Mouse (Mus musculus) embryonic fibroblast, embryonic 13.5 days (primary cell): ENCODE data around the gene Ear1.
"Not testable (repeated sequence)": the region's sequence is repeated elsewhere in the genome, so short reads cannot be mapped to it uniquely, and the experiment has no call there.

Experiments
- CTCF ChIP-seq: IDR thresholded peaks from 2 replicates; pipeline ENCODE4 v1.5.1; 2011; ENCODE audit warnings: mild to moderate bottlenecking, control low read depth, low read length, moderate library complexity, borderline replicate concordance; ENCODE audit not compliant: insufficient read depth
- POLR2A ChIP-seq: IDR thresholded peaks from 2 replicates; pipeline ENCODE4 v1.6.1; 2011; ENCODE audit warnings: low read depth, mild to moderate bottlenecking, control low read depth, low read length, moderate library complexity

DNA sequence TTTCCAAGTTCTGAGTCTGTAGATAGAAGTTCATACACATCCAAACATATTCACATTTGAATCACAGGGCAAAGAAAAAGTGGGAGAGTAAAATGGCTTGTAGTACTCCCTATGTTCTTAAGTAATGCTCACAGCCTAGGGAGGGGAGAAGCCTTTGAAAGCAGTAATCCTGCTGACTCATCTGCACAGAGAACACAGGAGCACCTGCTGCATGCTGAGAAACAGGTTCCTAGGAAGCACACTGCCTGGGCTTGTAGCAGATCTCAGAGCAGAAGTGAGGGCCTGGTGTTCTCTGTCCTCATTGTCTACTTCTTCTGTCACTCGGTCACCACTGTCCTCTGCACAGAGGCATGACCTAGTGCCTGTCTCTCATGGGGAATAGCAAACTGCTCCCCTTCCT lies 34.3 kb downstream of the Ear1 start:
- not testable (repeated sequence) for TF ChIP-seq CTCF, POLR2A
